8 mouse cellular contexts compared by ENCODE assay signal in genomic region chr4:132732148-132732684, GRCm38 (mm10). TPM values are rescaled to one million over a fixed set of nuclear protein-coding genes. Genes with fewer than 3 reads are reported as not detected.
A peak's percentile ranks its signal among the peaks of the same experiment; 100 is the strongest.
DNase-seq lines count a peak whose midpoint lies in the region; ATAC-seq lines count a peak whose summit lies in the region.

Xkr8 (minus strand) TSS chr4:132732546.

- peak within 1 kb of the TSS; percentile 52 for H3K4me3 ChIP-seq in hindbrain, embryonic 15.5 days

- H3K9ac ChIP-seq in hindbrain, embryonic 15.5 days, result peak within 1 kb of the TSS; percentile 61

- ATAC-seq in hindbrain, embryonic 15.5 days (ENCODE audit: low FRiP score, low read depth), result peak; percentile 95
- ATAC-seq in megakaryocyte progenitor cell, adult 5-6 weeks (replicated peaks; ENCODE audit: poor library complexity), result peak; percentile 93

- intact Hi-C loops in left cerebral cortex, postnatal 10 days (cut with DNase I), result no loop called here

- H3K4me1 ChIP-seq in hindbrain, embryonic 15.5 days (replicated peaks), result peaks cover 10% of the 10 kb centered on the region

- peak; percentile 96 for DNase-seq in ZHBTc4 (ENCODE audit: low read depth, low spot score)
- DNase-seq in cerebellum, postnatal 36 days, result peak; percentile 65 to 83
- DNase-seq in gastrocnemius, adult 18-20 months (ENCODE audit: low spot score), result peak; percentile 90
- peak; percentile 45 to 95 for DNase-seq in left cerebral cortex, postnatal 10 days (ENCODE audit: extremely low spot score in 1 of 2, low spot score in 2 of 2)
- peak; percentile 76 to 87 for DNase-seq in right cerebral cortex, postnatal 10 days (ENCODE audit: low spot score in 2 of 2)
- peak; percentile 83 to 91 for DNase-seq in urinary bladder, postnatal 36 days (ENCODE audit: low spot score in 2 of 2)

- H3K36me3 ChIP-seq in hindbrain, embryonic 15.5 days, result no peaks in the 10 kb centered on the region; the same call in 1 of the 2 replicates

- H3K27me3 ChIP-seq in hindbrain, embryonic 15.5 days, result no peaks in the 10 kb centered on the region

- peak within 1 kb of the TSS; percentile 68 for H3K4me2 ChIP-seq in hindbrain, embryonic 15.5 days

- H3K9me3 ChIP-seq in hindbrain, embryonic 15.5 days, result no peaks in the 10 kb centered on the region

- H3K27ac ChIP-seq in hindbrain, embryonic 15.5 days (replicated peaks), result peak within 1 kb of the TSS; percentile 40

- 3% methylated on average over 31 of the region's 34 CpGs for WGBS in hindbrain, embryonic 15.5 days

RNA-seq across cellular contexts. Expression of gene Xkr8, which starts in this region (rescaled TPM):
- 1 to 10 TPM in 1 of 2 experiments, under 1 TPM in 1; 0.95 to 1.3 TPM for total RNA-seq in gastrocnemius, adult 18-20 months (2021)
- 4.9 and 5.4 TPM in 2 replicates for polyA plus RNA-seq in hindbrain, embryonic 15.5 days (2015; fragmentation: Nextera tagmentation; extraction: Ambion mirVana)
- 1 to 10 TPM; 2.6 to 3.0 TPM for total RNA-seq in left cerebral cortex, postnatal 10 days (2021)
- 2.6 and 3.9 TPM in 2 replicates for total RNA-seq in megakaryocyte progenitor cell, adult 5-6 weeks (2015)
- 3.4 and 4.8 TPM in 2 replicates for total RNA-seq in megakaryocyte progenitor cell, adult 5-6 weeks (2017)

Comparison
In these comparisons a context has a peak if more than half of its experiments do, and no peak if none do; other contexts are left out.
1. Peak in every context shown above with its lines: DNase-seq, ATAC-seq, H3K4me3 ChIP-seq and H3K27ac ChIP-seq.